29 mouse cellular contexts compared by ENCODE assay signal in genomic region chr13:76429456-76429855, GRCm38 (mm10). TPM values are rescaled to one million over a fixed set of nuclear protein-coding genes. Genes with fewer than 3 reads are reported as not detected.
DNase-seq lines count a peak whose midpoint lies in the region; ATAC-seq and TF ChIP-seq lines count a peak whose summit lies in the region.
"Had no signal": no experiment of that assay in that cellular context is flagged by ENCODE, and none has a peak within 500 bp of the region (broad histone marks: within the 10 kb centered on the region; RNA-seq: fewer than 3 reads in every experiment).

No protein-coding gene starts in this region.

- no peak overlapping the region for H3K4me2 ChIP-seq in midbrain, embryonic 13.5 days (replicated peaks)
- H3K4me2 ChIP-seq: embryonic facial prominence, embryonic 12.5 days; heart, embryonic 13.5 days; limb, embryonic 12.5 days; liver, embryonic 15.5 days; lung, embryonic 15.5 days; midbrain, embryonic 12.5 days; neural tube, embryonic 13.5 days; stomach, embryonic 15.5 days had no signal

- intact Hi-C loops in left cerebral cortex, postnatal 4 days (cut with DNase I), result no loop called here
- intact Hi-C loops in left cerebral cortex, postnatal 25 days (cut with DNase I), result loop anchor here (5.0 kb wide), 1 partner anchor 172 kb away; no protein-coding TSS in a partner anchor
- intact Hi-C loops in heart, postnatal 25 days (cut with DNase I), result no loop called here

- WGBS in midbrain, embryonic 13.5 days, result 84% methylated on average over 6 of the region's 6 CpGs

- no peaks in the 10 kb centered on the region for H3K79me2 ChIP-seq in MEL (ENCODE audit: control insufficient read depth, insufficient read depth, low read length, poor library complexity)

- no peak for ATAC-seq in midbrain, embryonic 13.5 days
- ATAC-seq: forebrain, embryonic 14.5 days; hindbrain, embryonic 16.5 days had no signal

- no peak for TF ChIP-seq EP300 in MEL (IDR thresholded peaks at IDR 0.05; ENCODE audit: low read depth in 1 of 2, low read length in 2 of 2)

- H3K27me3 ChIP-seq in MEL (ENCODE audit: control insufficient read depth in 1 of 2, insufficient read depth in 2 of 2, low read length in 2 of 2), result no peaks in the 10 kb centered on the region
- no peaks in the 10 kb centered on the region for H3K27me3 ChIP-seq in midbrain, embryonic 13.5 days
- H3K27me3 ChIP-seq: CH12.LX; embryonic facial prominence, embryonic 12.5 days; heart, embryonic 13.5 days; limb, embryonic 12.5 days; liver, embryonic 15.5 days; lung, embryonic 15.5 days; midbrain, embryonic 12.5 days; neural tube, embryonic 13.5 days; stomach, embryonic 15.5 days had no signal

- TF ChIP-seq CTCF in MEL (IDR thresholded peaks at IDR 0.05 in 2 of 3, conservative IDR thresholded peaks at IDR 0.05 in 1 of 3; ENCODE audit: control insufficient read depth in 1 of 3, insufficient read depth in 1 of 3, low read depth in 2 of 3, low read length in 3 of 3, poor library complexity in 1 of 3, severe bottlenecking in 1 of 3), result no peak

- 0 out of 2 replicates have a peak overlapping the region, but pooled peaks have one; percentile 21 for H3K27ac ChIP-seq in MEL (ENCODE audit: control insufficient read depth, low read depth, low read length)
- H3K27ac ChIP-seq in midbrain, embryonic 13.5 days, result no peak overlapping the region
- H3K27ac ChIP-seq: embryonic facial prominence, embryonic 12.5 days; heart, adult 2 months; heart, embryonic 13.5 days; limb, embryonic 12.5 days; liver, embryonic 15.5 days; lung, embryonic 15.5 days; midbrain, embryonic 12.5 days; neural tube, embryonic 13.5 days; stomach, embryonic 15.5 days had no signal

- no peaks in the 10 kb centered on the region for H3K9me3 ChIP-seq in MEL (replicated peaks; ENCODE audit: insufficient read depth, low read length)
- no peaks in the 10 kb centered on the region for H3K9me3 ChIP-seq in midbrain, embryonic 13.5 days
- H3K9me3 ChIP-seq: embryonic facial prominence, embryonic 12.5 days; heart, embryonic 13.5 days; limb, embryonic 12.5 days; liver, embryonic 15.5 days; lung, embryonic 15.5 days; midbrain, embryonic 12.5 days; neural tube, embryonic 13.5 days; stomach, embryonic 15.5 days had no signal

- no peak for TF ChIP-seq POLR2A in MEL (IDR thresholded peaks at IDR 0.05; ENCODE audit: control insufficient read depth in 1 of 2, insufficient read depth in 1 of 2, low read depth in 1 of 2, low read length in 2 of 2, poor library complexity in 1 of 2)

- H3K9ac ChIP-seq in MEL (ENCODE audit: control insufficient read depth, low read depth, low read length, poor library complexity, severe bottlenecking), result no peak overlapping the region
- no peak overlapping the region for H3K9ac ChIP-seq in midbrain, embryonic 13.5 days (replicated peaks)
- H3K9ac ChIP-seq: embryonic facial prominence, embryonic 12.5 days; heart, embryonic 13.5 days; limb, embryonic 12.5 days; liver, embryonic 15.5 days; lung, embryonic 15.5 days; midbrain, embryonic 12.5 days; neural tube, embryonic 13.5 days; stomach, embryonic 15.5 days had no signal

- H3K4me1 ChIP-seq in MEL (ENCODE audit: control insufficient read depth in 1 of 2, insufficient read depth in 2 of 2, low read length in 2 of 2), result peaks cover 0 to 10% of the 10 kb centered on the region in 2 experiments; a peak in 2 of 4 replicates
- no peaks in the 10 kb centered on the region for H3K4me1 ChIP-seq in midbrain, embryonic 13.5 days (replicated peaks)
- H3K4me1 ChIP-seq: embryonic facial prominence, embryonic 12.5 days; heart, embryonic 13.5 days; limb, embryonic 12.5 days; liver, embryonic 15.5 days; lung, embryonic 15.5 days; midbrain, embryonic 12.5 days; neural tube, embryonic 13.5 days; stomach, embryonic 15.5 days had no signal

- TF ChIP-seq RAD21 in MEL (IDR thresholded peaks at IDR 0.05; ENCODE audit: low read depth, low read length), result no peak

- H3K36me3 ChIP-seq in MEL (ENCODE audit: control insufficient read depth in 1 of 2, insufficient read depth in 2 of 2, low read length in 2 of 2), result peaks cover 0 to 3% of the 10 kb centered on the region in 2 experiments; a peak in 2 of 4 replicates
- no peaks in the 10 kb centered on the region for H3K36me3 ChIP-seq in midbrain, embryonic 13.5 days
- H3K36me3 ChIP-seq: embryonic facial prominence, embryonic 12.5 days; heart, embryonic 13.5 days; limb, embryonic 12.5 days; liver, embryonic 15.5 days; lung, embryonic 15.5 days; midbrain, embryonic 12.5 days; neural tube, embryonic 13.5 days; stomach, embryonic 15.5 days had no signal

- DNase-seq in left cerebral cortex, adult 18-20 months (ENCODE audit: low spot score in 2 of 2), result peak; percentile 17 to 18
- no peak for DNase-seq in left cerebral cortex, postnatal 4 days
- peak; percentile 68 for DNase-seq in 416B (ENCODE audit: low read depth)
- DNase-seq in MEL (ENCODE audit: low read depth, low spot score), result no peak
- peak; percentile 28 to 88 for DNase-seq in left cerebral cortex, postnatal 25 days (ENCODE audit: low spot score in 2 of 2)
- DNase-seq in gastrocnemius, postnatal 25 days, result no peak
- DNase-seq in heart, postnatal 25 days (ENCODE audit: low spot score), result no peak
- DNase-seq: adrenal gland, postnatal 10 days; cerebellum, adult 11 months; cerebellum, adult 9-10 months; cerebellum, postnatal 36 days; embryo, embryonic 11 days; heart, adult 2 months; heart, postnatal 14 days; kidney, adult 2 months; kidney, postnatal 36 days; thymus, postnatal 14 days had no signal

- H3K4me3 ChIP-seq in MEL (ENCODE audit: control insufficient read depth in 1 of 2, insufficient read depth in 1 of 2, low read depth in 2 of 2, low read length in 2 of 2), result no peak overlapping the region
- H3K4me3 ChIP-seq in midbrain, embryonic 13.5 days (replicated peaks), result no peak overlapping the region
- H3K4me3 ChIP-seq: embryonic facial prominence, embryonic 12.5 days; heart, adult 2 months; heart, embryonic 13.5 days; limb, embryonic 12.5 days; liver, embryonic 15.5 days; lung, embryonic 15.5 days; midbrain, embryonic 12.5 days; neural tube, embryonic 13.5 days; stomach, embryonic 15.5 days had no signal

TF ChIP-seq in MEL, 35 proteins besides CTCF, POLR2A, EP300 and RAD21:
- TF ChIP-seq TAL1 (IDR thresholded peaks at IDR 0.05; ENCODE audit: low read length) (no peak), POLR2AphosphoS2 (IDR thresholded peaks at IDR 0.05; ENCODE audit: low read length) (no peak), BHLHE40 (IDR thresholded peaks at IDR 0.05; ENCODE audit: borderline replicate concordance, low read depth, low read length) (no peak), MAX (IDR thresholded peaks at IDR 0.05; ENCODE audit: low read length) (no peak), ZKSCAN1 (IDR thresholded peaks at IDR 0.05; ENCODE audit: low read depth, low read length) (no peak), ETS1 (IDR thresholded peaks at IDR 0.05; ENCODE audit: low read depth, low read length) (no peak), ZC3H11A (IDR thresholded peaks at IDR 0.05; ENCODE audit: low read depth, low read length) (no peak), UBTF (IDR thresholded peaks at IDR 0.05; ENCODE audit: borderline replicate concordance, insufficient read depth, low read depth, low read length) (no peak)

RNA-seq across cellular contexts. Expression of gene Mctp1, which starts 45.1 kb away (rescaled TPM):
- 10 to 100 TPM; 42.5 to 52.6 TPM for total RNA-seq in left cerebral cortex, adult 18-20 months (2021)
- total RNA-seq in left cerebral cortex, postnatal 4 days (2021), result 10 to 100 TPM; 31.9 to 36.7 TPM
- not detected in 2 replicates for total RNA-seq in MEL (2012; rRNA removed)
- polyA plus RNA-seq in MEL (2012; ENCODE audit: insufficient read depth in 1 of 2, insufficient read length in 2 of 2, low read depth in 1 of 2, low replicate concordance in 2 of 2, missing spikeins in 1 of 2), result not detected
- total RNA-seq in left cerebral cortex, postnatal 25 days (2021), result 10 to 100 TPM; 35.3 to 59.5 TPM
- total RNA-seq in gastrocnemius, postnatal 25 days (2021), result 1 to 10 TPM in 1 of 2 experiments, under 1 TPM in 1; 0.86 to 1.0 TPM
- 1 to 10 TPM; 1.8 to 2.3 TPM for total RNA-seq in heart, postnatal 25 days (2021)
- 4.1 and 5.8 TPM in 2 replicates for polyA plus RNA-seq in midbrain, embryonic 13.5 days (2015; fragmentation: Nextera tagmentation; extraction: Ambion mirVana)

Comparison
In these comparisons a context has a peak if more than half of its experiments do, and no peak if none do; other contexts are left out.
1. DNase-seq: peak in left cerebral cortex, adult 18-20 months (2 of 2), 416B (single experiment) and left cerebral cortex, postnatal 25 days (2 of 2); none in left cerebral cortex, postnatal 4 days (single experiment), MEL (single experiment), gastrocnemius, postnatal 25 days (single experiment) and heart, postnatal 25 days (single experiment).
2. RNA of gene Mctp1, which starts 45.1 kb away (total RNA-seq): 35.3 to 59.5 TPM in left cerebral cortex, postnatal 25 days, 42.5 to 52.6 TPM in left cerebral cortex, adult 18-20 months and 31.9 to 36.7 TPM in left cerebral cortex, postnatal 4 days; 1.8 to 2.3 TPM in heart, postnatal 25 days, 0.86 to 1.0 TPM in gastrocnemius, postnatal 25 days and not detected in MEL; every median in the first group is over 4 times any median in the second.